Mouse (Mus musculus): ENCODE results near the gene Tes. TPM values are rescaled to one million over a fixed set of nuclear protein-coding genes. Genes with fewer than 3 reads are reported as not detected.

Tes gene
- total RNA-seq, 1 experiment: 51.1 TPM

DNA sequence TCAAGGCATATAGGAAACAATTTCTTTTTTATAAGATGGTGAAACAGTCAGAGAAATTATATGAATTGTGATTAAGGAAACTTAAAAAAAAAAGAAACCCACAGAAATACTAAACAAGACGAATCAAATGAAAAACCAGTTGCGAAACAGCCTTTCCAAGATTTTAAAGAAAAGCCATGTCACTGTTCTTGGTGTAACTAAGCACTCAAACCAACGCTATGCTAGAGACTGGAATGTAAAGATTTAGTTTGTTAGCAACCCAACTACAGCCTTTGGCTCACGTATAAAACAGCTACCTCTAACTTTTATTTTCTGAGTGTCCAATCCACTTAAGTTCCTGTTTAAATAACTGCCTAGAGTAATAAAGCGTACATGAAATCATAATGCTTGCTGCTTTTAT lies 7.4 kb downstream of the Tes start:
- no peak for DNase-seq (ENCODE audit: low read depth, low spot score)
- Histone ChIP-seq H3K9ac (ENCODE audit: insufficient read depth, low read depth, low read length, poor library complexity, severe bottlenecking) (no peak overlapping the region), H3K9me3 (ENCODE audit: control insufficient read depth, insufficient read depth, low read depth, low read length) (no peaks in the 10 kb centered on the region), H3K36me3 (ENCODE audit: control insufficient read depth, insufficient read depth, low read length, poor library complexity, severe bottlenecking) (no peaks in the 10 kb centered on the region), H3K4me3 (ENCODE audit: insufficient read depth in 1 of 2, low read depth in 1 of 2, low read length in 2 of 2, poor library complexity in 1 of 2, severe bottlenecking in 1 of 2) (no peak overlapping the region), H3K4me1 (ENCODE audit: control insufficient read depth in 2 of 2, insufficient read depth in 2 of 2, low read length in 2 of 2, poor library complexity in 1 of 2) (no peaks in the 10 kb centered on the region), H3K27ac (ENCODE audit: insufficient read depth, low read depth, low read length, poor library complexity, severe bottlenecking) (no peak overlapping the region)
- TF ChIP-seq ZNF384 (IDR thresholded peaks at IDR 0.05; ENCODE audit: low read depth, low read length) (no peak), MAFK (IDR thresholded peaks at IDR 0.05; ENCODE audit: insufficient read depth, low read depth, low read length) (no peak), ZC3H11A (IDR thresholded peaks at IDR 0.05; ENCODE audit: borderline replicate concordance, low read depth, low read length) (no peak), CHD2 (IDR thresholded peaks at IDR 0.05; ENCODE audit: low read depth, low read length) (no peak), HCFC1 (IDR thresholded peaks at IDR 0.05; ENCODE audit: borderline replicate concordance, insufficient read depth, low read length) (no peak)
- in situ Hi-C loops (cut with MboI; ENCODE audit: low sequenced_read_pairs in 2 of 2, unreplicated experiment in 2 of 2): no loop called here

DNA sequence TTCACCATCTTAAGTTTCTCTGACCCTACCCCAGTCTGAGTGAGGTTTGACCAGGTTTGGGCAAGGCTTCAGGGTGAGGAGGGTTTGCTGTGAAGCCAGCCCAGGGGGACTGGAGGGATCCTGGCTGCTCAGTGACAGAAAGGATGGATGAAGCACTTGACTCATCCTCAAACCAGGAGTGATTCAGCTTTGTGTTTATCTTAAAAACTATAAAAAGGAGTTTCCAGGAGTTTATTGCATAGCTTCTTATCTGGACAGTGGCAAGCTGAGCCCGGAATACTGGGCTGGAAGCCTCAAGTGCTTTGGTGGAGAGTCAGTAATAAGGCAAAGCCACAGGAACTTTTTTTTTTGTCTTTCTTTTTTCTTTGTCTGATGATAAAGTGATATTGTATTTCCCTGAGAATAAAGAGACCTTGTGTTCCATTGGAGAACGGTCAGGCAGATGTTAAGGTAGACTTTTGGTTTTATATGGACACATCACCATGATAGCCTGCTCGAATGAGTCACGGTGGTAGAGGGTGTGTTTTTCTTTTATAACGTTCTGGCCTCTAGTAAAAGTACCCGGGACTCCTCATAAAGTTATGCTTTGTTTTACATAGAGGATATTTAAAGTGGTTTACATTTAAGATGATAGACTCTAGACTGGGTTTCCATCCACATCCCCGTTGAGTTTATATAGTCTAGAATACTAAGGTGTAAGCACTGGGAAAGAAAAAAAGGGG lies 8.0 kb downstream of the Tes start:
- no peaks in the 10 kb centered on the region for H3K36me3 ChIP-seq (ENCODE audit: control insufficient read depth, insufficient read depth, low read length, poor library complexity, severe bottlenecking)
- no peak for DNase-seq (ENCODE audit: low read depth, low spot score)
- no peaks in the 10 kb centered on the region for H3K4me1 ChIP-seq (ENCODE audit: control insufficient read depth in 2 of 2, insufficient read depth in 2 of 2, low read length in 2 of 2, poor library complexity in 1 of 2)
- no peak overlapping the region for H3K9ac ChIP-seq (ENCODE audit: insufficient read depth, low read depth, low read length, poor library complexity, severe bottlenecking)
- H3K9me3 ChIP-seq (ENCODE audit: control insufficient read depth, insufficient read depth, low read depth, low read length): no peaks in the 10 kb centered on the region
- no peak overlapping the region for H3K4me3 ChIP-seq (ENCODE audit: insufficient read depth in 1 of 2, low read depth in 1 of 2, low read length in 2 of 2, poor library complexity in 1 of 2, severe bottlenecking in 1 of 2)
- in situ Hi-C loops (cut with MboI; ENCODE audit: low sequenced_read_pairs in 2 of 2, unreplicated experiment in 2 of 2): no loop called here
- TF ChIP-seq HCFC1 (IDR thresholded peaks at IDR 0.05; ENCODE audit: borderline replicate concordance, insufficient read depth, low read length) (no peak), ZC3H11A (IDR thresholded peaks at IDR 0.05; ENCODE audit: borderline replicate concordance, low read depth, low read length) (no peak), ZNF384 (IDR thresholded peaks at IDR 0.05; ENCODE audit: low read depth, low read length) (no peak), CHD2 (IDR thresholded peaks at IDR 0.05; ENCODE audit: low read depth, low read length) (no peak)
- no peak overlapping the region for H3K27ac ChIP-seq (ENCODE audit: insufficient read depth, low read depth, low read length, poor library complexity, severe bottlenecking)

DNA sequence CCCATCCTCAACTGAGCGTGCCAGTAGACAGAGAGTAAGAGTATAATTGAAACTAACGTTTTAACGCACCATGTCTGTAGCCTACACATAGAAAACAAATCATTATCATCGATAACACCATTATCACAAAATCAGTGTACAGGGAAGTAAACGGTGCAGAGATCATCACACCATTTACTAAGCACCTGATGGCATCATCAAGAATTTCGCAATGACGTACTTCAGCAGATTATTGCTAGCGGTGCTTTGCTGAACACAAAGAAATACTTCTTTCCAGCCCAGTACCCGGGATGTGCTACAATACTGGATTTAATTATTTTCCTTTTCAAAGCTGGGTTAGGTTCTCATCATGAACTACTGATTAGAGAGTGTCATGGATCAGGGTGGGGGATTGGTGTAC lies 12.3 kb downstream of the Tes start:
- Histone ChIP-seq H3K36me3 (ENCODE audit: control insufficient read depth, insufficient read depth, low read length, poor library complexity, severe bottlenecking) (no peaks in the 10 kb centered on the region), H3K9ac (ENCODE audit: insufficient read depth, low read depth, low read length, poor library complexity, severe bottlenecking) (no peak overlapping the region), H3K4me1 (ENCODE audit: control insufficient read depth in 2 of 2, insufficient read depth in 2 of 2, low read length in 2 of 2, poor library complexity in 1 of 2) (no peaks in the 10 kb centered on the region), H3K27ac (ENCODE audit: insufficient read depth, low read depth, low read length, poor library complexity, severe bottlenecking) (no peak overlapping the region), H3K9me3 (ENCODE audit: control insufficient read depth, insufficient read depth, low read depth, low read length) (no peaks in the 10 kb centered on the region), H3K4me3 (ENCODE audit: insufficient read depth in 1 of 2, low read depth in 1 of 2, low read length in 2 of 2, poor library complexity in 1 of 2, severe bottlenecking in 1 of 2) (no peak overlapping the region)
- no peak for DNase-seq (ENCODE audit: low read depth, low spot score)
- TF ChIP-seq MAFK (IDR thresholded peaks at IDR 0.05; ENCODE audit: insufficient read depth, low read depth, low read length): no peak
- no peak for TF ChIP-seq ZC3H11A (IDR thresholded peaks at IDR 0.05; ENCODE audit: borderline replicate concordance, low read depth, low read length)
- no peak for TF ChIP-seq CHD2 (IDR thresholded peaks at IDR 0.05; ENCODE audit: low read depth, low read length)
- in situ Hi-C loops (cut with MboI; ENCODE audit: low sequenced_read_pairs in 2 of 2, unreplicated experiment in 2 of 2): no loop called here

DNA sequence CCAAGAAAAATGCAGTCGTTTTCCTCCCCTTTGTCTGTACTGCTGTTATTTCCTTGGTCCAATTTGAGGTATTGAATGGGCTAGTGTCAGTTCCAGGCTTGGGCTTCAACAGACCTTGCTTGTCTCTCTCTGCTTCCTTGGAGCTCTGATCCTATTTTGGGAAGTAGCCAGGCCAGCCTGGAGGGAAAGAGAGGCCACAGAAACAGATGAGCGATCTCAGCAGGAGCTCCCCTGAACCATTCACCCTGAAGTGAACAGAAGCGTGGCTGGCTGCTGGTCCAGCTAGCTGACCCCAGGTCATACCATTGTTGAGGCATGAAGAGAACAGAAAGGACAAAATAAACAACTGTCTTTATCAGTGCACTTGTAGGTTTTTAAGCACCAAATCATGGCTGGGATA lies 12.8 kb downstream of the Tes start:
- no peak overlapping the region for H3K27ac ChIP-seq (ENCODE audit: insufficient read depth, low read depth, low read length, poor library complexity, severe bottlenecking)
- no peak overlapping the region for H3K9ac ChIP-seq (ENCODE audit: insufficient read depth, low read depth, low read length, poor library complexity, severe bottlenecking)
- in situ Hi-C loops (cut with MboI; ENCODE audit: low sequenced_read_pairs in 2 of 2, unreplicated experiment in 2 of 2): no loop called here
- H3K36me3 ChIP-seq (ENCODE audit: control insufficient read depth, insufficient read depth, low read length, poor library complexity, severe bottlenecking): no peaks in the 10 kb centered on the region
- TF ChIP-seq ZNF384 (IDR thresholded peaks at IDR 0.05; ENCODE audit: low read depth, low read length) (no peak), CHD2 (IDR thresholded peaks at IDR 0.05; ENCODE audit: low read depth, low read length) (no peak), ZC3H11A (IDR thresholded peaks at IDR 0.05; ENCODE audit: borderline replicate concordance, low read depth, low read length) (no peak), MAFK (IDR thresholded peaks at IDR 0.05; ENCODE audit: insufficient read depth, low read depth, low read length) (no peak), HCFC1 (IDR thresholded peaks at IDR 0.05; ENCODE audit: borderline replicate concordance, insufficient read depth, low read length) (no peak)
- H3K9me3 ChIP-seq (ENCODE audit: control insufficient read depth, insufficient read depth, low read depth, low read length): no peaks in the 10 kb centered on the region
- DNase-seq (ENCODE audit: low read depth, low spot score): no peak
- no peak overlapping the region for H3K4me3 ChIP-seq (ENCODE audit: insufficient read depth in 1 of 2, low read depth in 1 of 2, low read length in 2 of 2, poor library complexity in 1 of 2, severe bottlenecking in 1 of 2)
- H3K4me1 ChIP-seq (ENCODE audit: control insufficient read depth in 2 of 2, insufficient read depth in 2 of 2, low read length in 2 of 2, poor library complexity in 1 of 2): no peaks in the 10 kb centered on the region

DNA sequence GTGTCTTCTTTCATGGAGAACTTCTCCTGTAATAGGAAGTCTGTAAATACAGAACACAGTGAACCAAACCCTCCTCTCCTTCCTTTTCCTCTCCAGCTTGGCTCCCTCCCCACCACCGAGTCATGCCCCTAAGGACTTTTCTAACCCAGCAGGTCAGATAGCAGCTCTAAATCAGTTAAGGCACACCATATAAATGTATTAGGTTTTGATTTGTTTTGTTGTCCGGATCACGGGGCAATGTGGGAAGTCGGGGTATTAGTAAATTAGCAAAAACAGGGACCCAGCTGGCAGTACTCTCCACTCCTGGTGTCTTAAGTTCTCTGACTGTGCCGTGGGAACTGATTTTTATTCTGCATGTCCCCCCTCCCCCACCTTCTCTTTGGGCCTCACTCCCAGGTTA lies 14.4 kb downstream of the Tes start:
- in situ Hi-C loops (cut with MboI; ENCODE audit: low sequenced_read_pairs in 2 of 2, unreplicated experiment in 2 of 2): no loop called here
- no peak overlapping the region for H3K27ac ChIP-seq (ENCODE audit: insufficient read depth, low read depth, low read length, poor library complexity, severe bottlenecking)
- no peaks in the 10 kb centered on the region for H3K36me3 ChIP-seq (ENCODE audit: control insufficient read depth, insufficient read depth, low read length, poor library complexity, severe bottlenecking)
- H3K4me3 ChIP-seq (ENCODE audit: insufficient read depth in 1 of 2, low read depth in 1 of 2, low read length in 2 of 2, poor library complexity in 1 of 2, severe bottlenecking in 1 of 2): no peak overlapping the region
- TF ChIP-seq ZC3H11A (IDR thresholded peaks at IDR 0.05; ENCODE audit: borderline replicate concordance, low read depth, low read length): no peak
- no peak for TF ChIP-seq HCFC1 (IDR thresholded peaks at IDR 0.05; ENCODE audit: borderline replicate concordance, insufficient read depth, low read length)
- no peak for TF ChIP-seq MAFK (IDR thresholded peaks at IDR 0.05; ENCODE audit: insufficient read depth, low read depth, low read length)
- no peak for DNase-seq (ENCODE audit: low read depth, low spot score)
- no peaks in the 10 kb centered on the region for H3K9me3 ChIP-seq (ENCODE audit: control insufficient read depth, insufficient read depth, low read depth, low read length)
- H3K4me1 ChIP-seq (ENCODE audit: control insufficient read depth in 2 of 2, insufficient read depth in 2 of 2, low read length in 2 of 2, poor library complexity in 1 of 2): no peaks in the 10 kb centered on the region
- no peak overlapping the region for H3K9ac ChIP-seq (ENCODE audit: insufficient read depth, low read depth, low read length, poor library complexity, severe bottlenecking)

Data from ES-E14 (cell line).